Mouse (Mus musculus) left cerebral cortex, adult 11 months (tissue): ENCODE measurements around the gene Olfr975.
"Not testable (repeated sequence)": the region's sequence is repeated elsewhere in the genome, so short reads cannot be mapped to it uniquely, and the experiment has no call there.

Experiments
- DNase-seq: peaks from one replicate; pipeline ENCODE4 v3.0.0; 2022; ENCODE audit warnings: low spot score

Olfr975 gene

DNA sequence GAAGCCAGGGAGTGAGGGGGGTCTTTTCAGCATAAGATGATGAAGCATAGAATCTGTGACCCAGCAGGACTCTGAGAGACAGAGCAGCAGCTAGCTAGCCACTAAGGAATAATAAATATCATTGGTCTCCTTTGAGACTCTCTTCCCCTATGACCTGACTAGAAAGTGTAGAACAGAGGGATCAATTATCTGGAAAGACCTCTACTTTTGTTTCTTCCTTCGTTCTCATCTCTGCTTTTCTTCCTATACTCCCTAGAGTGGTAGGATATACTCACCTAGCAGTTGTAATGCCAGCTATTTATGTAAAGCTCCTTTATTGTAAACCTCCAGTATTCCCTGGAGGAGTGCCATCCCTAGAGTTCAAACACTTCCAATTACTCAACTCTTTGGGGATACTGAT, at the start of gene Olfr975:
Gene Olfr975 (minus strand): TSS at position 101 of the 400 bp plus-strand sequence.
- DNase-seq, result no peak

DNA sequence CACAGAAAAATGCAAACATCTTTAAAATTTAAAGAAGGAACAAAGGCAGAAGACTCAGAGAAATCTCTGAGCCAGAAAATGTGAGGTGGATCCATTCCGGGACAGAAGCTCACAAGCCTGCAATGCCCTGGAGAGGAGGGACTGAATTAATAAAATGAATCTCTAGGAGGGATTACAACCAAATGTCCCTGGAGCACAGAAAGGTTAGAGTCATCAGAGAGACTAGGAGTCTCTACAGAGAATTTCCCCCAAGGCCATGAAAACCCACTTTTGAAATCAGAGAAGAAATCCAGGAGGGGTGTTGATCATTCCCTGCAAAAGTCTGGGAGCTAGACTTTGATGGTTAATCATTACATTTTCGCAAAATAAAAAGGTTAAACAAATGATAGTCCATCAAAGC, 40.0 kb upstream of the Olfr975 start, which contains the start of gene Olfr978:
Gene Olfr978 (plus strand): TSS at position 301 of the 400 bp plus-strand sequence.
- no peak for DNase-seq

DNA sequence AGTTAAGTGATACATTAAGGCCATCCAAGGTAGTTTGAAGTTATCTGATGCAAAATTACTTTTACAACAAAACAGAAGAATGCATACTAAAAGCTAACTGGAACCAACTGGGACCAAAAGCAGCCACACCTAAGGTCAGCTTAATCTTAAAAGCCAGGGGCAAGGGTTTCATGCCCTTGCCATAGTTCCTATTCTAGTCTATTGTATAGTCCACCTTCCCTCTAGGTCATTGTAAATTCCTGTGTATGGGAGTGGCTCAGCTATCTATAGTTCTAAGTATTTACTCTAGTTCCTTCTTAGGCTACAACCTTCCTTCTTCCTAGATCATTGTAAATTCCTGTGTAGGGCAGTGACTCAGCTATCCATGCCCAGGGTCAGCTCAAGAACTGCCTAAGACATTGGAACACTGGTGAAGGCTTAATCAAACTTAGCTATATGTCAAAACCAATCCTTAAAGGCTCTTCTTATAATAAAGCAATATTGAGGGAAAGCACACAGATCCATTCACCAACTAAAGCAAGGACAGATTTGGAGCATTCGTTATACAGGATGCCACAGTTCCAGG, 24.8 kb upstream of the Olfr975 start:
- not testable (repeated sequence) for DNase-seq

DNA sequence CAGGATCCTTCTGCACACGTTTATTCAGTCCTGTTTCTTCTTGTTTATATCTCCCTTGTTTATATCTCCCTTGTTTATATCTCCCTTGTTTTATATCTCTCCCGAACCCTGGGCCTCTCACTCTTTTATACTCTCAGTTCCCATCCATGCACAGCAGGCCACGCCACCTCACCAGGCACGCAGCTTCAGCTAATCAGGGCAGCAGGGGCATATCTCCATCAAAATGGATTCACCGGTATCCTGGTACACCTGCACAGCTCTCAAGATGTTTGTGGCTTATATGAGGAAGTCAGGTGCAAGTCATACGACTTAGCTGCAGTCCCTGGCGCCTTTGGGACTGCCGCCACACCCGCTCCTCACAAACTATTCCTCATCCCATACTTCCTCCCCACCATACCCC, 9.2 kb upstream of the Olfr975 start, which contains the start of gene Olfr976:
Gene Olfr976 (minus strand): TSS at position 101 of the 400 bp plus-strand sequence.
- not testable (repeated sequence) for DNase-seq

DNA sequence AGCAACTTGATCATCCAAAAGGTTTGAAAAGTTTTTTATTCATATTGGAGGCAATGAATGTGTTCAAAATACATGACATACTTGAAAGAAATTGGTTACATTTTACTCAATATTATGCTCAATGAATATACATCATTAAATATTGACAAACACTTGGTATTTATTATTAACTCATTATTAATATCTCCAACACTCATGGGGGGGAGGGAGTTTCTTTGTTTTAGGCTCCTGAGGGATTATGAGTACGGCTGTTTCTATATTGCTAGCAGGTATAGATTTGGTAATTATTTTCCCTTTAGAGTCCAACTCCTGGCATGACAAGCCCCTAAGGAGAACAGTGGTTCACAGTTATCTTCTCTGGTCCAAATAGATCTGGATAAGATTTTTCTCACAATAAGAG, 14.6 kb downstream of the Olfr975 start, which contains the start of gene Olfr974:
Gene Olfr974 (plus strand): TSS at position 301 of the 400 bp plus-strand sequence.
- no peak for DNase-seq

DNA sequence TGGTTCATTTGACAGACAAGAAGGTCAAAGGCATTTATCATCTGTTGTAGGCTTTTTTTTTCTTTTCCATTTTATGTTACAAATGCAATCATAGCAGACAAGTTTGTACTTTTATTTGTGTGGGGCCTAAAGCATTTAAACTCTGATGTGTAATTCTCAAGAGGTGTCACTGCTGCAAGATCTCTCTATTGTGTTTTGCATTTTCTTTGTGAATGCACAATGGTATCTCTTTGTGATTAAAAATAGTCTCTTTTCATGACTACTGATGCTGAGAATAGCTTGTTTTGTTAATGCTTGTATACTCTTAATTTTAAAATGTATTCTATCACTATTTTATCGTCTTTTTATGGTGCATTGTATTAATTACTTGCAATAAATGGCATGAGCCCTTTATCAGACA, 23.0 kb downstream of the Olfr975 start:
- DNase-seq, result not testable (repeated sequence)

DNA sequence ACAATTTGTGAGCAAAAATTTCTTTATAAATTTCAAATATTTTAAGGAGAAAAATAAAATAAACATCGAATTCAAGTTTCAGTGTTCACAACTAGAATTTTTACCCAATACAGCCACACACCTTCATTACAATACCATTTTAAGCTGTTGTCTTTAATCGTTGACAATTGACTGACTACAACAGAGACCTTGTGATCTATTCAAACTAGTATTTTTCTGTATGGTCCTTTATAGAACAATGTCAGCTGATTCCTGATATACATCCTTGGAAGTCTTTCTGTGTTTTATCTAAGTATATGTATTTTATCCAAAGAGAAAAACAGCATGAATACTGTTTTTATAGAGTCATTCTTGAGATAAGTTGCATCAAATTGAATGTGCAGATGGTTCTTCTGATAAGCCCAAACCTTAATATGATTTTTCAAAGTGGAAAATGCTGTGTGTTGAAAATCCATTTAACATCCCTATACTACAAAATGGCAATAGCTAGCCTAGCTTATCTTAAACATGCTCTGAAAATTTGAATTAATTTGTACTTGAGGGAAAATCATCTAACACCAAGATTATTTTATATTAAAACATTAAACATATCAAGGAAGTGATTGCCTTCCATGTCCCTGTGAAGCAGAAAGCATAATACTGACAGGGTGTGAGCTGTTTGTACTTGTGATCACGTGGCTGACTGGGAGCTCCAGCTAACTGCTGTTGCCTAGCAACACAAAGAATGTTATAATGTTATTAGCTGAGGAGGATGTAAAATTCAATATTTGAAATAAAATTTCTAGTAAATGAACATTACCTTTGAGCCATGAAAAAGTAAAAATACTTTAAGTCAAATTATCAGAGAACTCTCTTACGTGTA, 23.6 kb downstream of the Olfr975 start:
- DNase-seq, result not testable (repeated sequence)

DNA sequence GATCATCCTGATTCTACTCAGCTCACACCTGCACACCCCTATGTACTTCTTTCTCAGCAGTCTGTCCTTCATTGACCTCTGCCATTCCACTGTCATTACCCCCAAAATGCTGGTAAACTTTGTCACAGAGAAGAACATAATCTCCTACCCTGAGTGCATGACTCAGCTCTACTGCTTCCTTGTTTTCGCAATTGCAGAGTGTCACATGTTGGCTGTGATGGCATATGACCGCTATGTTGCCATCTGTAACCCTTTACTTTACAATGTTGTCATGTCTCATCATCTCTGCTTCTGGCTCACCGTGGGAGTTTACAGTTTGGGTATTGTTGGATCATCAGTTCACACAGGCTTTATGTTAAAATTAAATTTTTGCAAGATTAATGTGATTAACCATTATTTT, 41.9 kb downstream of the Olfr975 start:
- DNase-seq, result no peak

DNA sequence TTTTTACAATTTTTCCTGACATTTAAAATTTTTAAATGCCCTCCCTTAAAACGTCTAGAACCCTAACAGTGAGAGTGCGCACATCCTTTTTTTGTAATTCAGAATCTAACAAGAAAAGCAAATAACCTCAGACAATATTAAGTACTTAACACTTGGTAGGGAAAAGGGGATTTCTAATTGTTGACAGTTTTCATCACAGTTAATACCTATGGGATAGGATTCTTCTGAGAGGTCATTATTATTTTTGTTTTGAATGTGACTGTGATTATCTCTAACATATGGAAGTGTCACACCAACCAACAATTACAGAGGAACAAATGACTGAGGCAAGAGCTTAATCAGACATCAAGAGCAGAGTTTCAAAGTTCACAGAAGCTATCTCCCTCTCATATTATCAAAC, 44.8 kb downstream of the Olfr975 start, which contains the start of gene Olfr229:
Gene Olfr229 (plus strand): TSS at position 301 of the 400 bp plus-strand sequence.
- DNase-seq, result no peak

DNA sequence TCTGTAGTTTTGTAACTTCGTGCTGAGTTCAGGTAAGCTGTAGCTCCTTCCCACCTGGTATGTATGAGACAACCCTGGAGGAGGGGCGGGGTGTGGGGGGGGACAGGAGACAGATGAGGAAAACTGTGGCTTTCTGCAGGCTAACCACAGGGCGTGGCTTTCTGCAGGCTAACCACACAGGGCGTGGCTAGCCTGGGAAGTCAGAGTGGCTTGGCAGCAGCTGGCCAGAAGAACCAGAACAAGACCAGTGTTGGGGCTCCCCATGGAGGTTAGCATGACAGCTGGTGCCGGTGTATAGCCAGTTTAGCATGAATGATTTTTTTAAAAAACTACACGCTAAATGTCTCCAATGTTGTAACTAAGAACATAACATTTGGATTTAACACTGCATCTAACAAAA, 46.7 kb downstream of the Olfr975 start:
- no peak for DNase-seq
